Mouse (Mus musculus): Measurements from ENCODE around the gene Znrf4. TPM values are rescaled to one million over a fixed set of nuclear protein-coding genes. Genes with fewer than 3 reads are reported as not detected.

Znrf4 gene
- polyA plus RNA-seq, 1 experiment from 2014 or later: not detected

DNA sequence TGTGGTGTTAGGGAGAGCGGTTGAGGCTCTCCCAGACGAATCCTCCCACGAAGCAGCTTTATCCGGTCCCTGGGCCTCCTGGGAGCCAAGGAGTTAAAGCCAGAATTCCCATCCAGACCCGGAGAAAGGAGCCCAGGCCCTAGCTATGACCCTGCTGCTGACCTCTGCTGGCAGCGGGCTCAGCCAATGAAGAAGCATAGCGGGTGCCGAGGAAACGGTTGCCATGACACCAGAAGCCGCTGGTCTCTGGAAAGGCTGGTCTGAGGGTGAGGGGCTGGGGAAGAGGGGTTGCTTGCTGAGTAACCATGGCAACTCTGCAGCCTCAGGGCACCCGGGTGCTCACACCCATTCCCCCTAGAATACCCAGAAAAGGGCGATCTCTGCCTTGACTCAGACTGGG, 24.2 kb downstream of the Znrf4 start:
- Histone ChIP-seq H3K4me1 (ENCODE audit: insufficient read depth) (no peaks in the 10 kb centered on the region), H3K4me3 (ENCODE audit: low read depth, low read length) (no peak overlapping the region), H3K9me3 (ENCODE audit: low read depth, low read length) (peaks cover 7% of the 10 kb centered on the region; the same call in 1 of the 2 replicates), H3K36me3 (ENCODE audit: insufficient read depth) (no peaks in the 10 kb centered on the region), H3K4me2 (no peak overlapping the region), H3K9ac (no peak overlapping the region), H3K27me3 (ENCODE audit: insufficient read depth, low read length) (no peaks in the 10 kb centered on the region), H3K27ac (ENCODE audit: low read depth) (peak overlapping the region; percentile 21; the same call in 1 of the 2 replicates)
- no peak for TF ChIP-seq CTCF (IDR thresholded peaks at IDR 0.05; ENCODE audit: low read depth)
- ATAC-seq (ENCODE audit: insufficient read depth) (peak; percentile 22; the same call in 1 of the 2 replicates), DNase-seq (peak; percentile 51)
- WGBS: 11% methylated on average over 12 of the region's 12 CpGs

- ATAC-seq (ENCODE audit: insufficient read depth) (peak; percentile 87), DNase-seq (peak; percentile 85)
- H3K9me3 ChIP-seq (ENCODE audit: low read depth, low read length): peaks cover 2% of the 10 kb centered on the region; the same call in 1 of the 2 replicates
- H3K27me3 ChIP-seq (ENCODE audit: insufficient read depth, low read length): no peaks in the 10 kb centered on the region
- no peak overlapping the region for H3K4me3 ChIP-seq (ENCODE audit: low read depth, low read length)
- H3K4me1 ChIP-seq (ENCODE audit: insufficient read depth): no peaks in the 10 kb centered on the region
- H3K27ac ChIP-seq (ENCODE audit: low read depth): peak overlapping the region; percentile 21; the same call in 1 of the 2 replicates
- 5% methylated on average over 11 of the region's 16 CpGs for WGBS
- H3K4me2 ChIP-seq: no peak overlapping the region
- peak; percentile 54 for TF ChIP-seq CTCF (IDR thresholded peaks at IDR 0.05; ENCODE audit: low read depth)
- H3K36me3 ChIP-seq (ENCODE audit: insufficient read depth): no peaks in the 10 kb centered on the region
- no peak overlapping the region for H3K9ac ChIP-seq
Measured at GRCm38 (mm10) chr17:56487441-56487888, 24.8 kb downstream of the Znrf4 start.

GRCm38 (mm10) chr17:56485926-56486325, 26.3 kb downstream of the Znrf4 start:
- Histone ChIP-seq H3K36me3 (ENCODE audit: insufficient read depth) (no peaks in the 10 kb centered on the region), H3K4me3 (ENCODE audit: low read depth, low read length) (no peak overlapping the region), H3K27me3 (ENCODE audit: insufficient read depth, low read length) (no peaks in the 10 kb centered on the region), H3K4me1 (ENCODE audit: insufficient read depth) (no peaks in the 10 kb centered on the region), H3K9ac (no peak overlapping the region), H3K4me2 (no peak overlapping the region), H3K27ac (ENCODE audit: low read depth) (no peak overlapping the region), H3K9me3 (ENCODE audit: low read depth, low read length) (no peaks in the 10 kb centered on the region; the same call in 1 of the 2 replicates)
- DNase-seq (no peak), ATAC-seq (ENCODE audit: insufficient read depth) (no peak)
- 89% methylated on average over 9 of the region's 9 CpGs for WGBS
- no peak for TF ChIP-seq CTCF (IDR thresholded peaks at IDR 0.05; ENCODE audit: low read depth)

DNA sequence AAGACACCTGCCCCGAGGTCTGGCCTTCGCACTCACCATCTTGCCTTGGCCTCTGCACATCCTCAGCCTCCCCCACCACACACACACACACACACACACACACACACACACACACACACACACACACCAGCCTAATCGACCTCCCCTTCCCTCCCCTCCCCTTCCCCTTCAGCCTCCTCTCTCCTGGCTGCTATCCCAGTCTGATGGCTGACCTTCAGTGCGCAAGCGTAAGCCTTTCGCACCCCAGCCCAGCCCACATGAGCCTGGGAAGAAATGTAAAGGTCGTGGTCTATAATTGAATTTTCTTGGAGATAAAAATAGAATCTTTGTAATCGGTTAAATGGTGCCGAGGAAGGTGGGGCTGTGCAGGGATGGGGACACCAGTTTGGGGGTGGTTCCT, 27.1 kb downstream of the Znrf4 start:
- ATAC-seq (ENCODE audit: insufficient read depth) (peak; percentile 27; the same call in 1 of the 2 replicates), DNase-seq (peak; percentile 76)
- TF ChIP-seq CTCF (IDR thresholded peaks at IDR 0.05; ENCODE audit: low read depth): no peak
- Histone ChIP-seq H3K4me2 (no peak overlapping the region), H3K27ac (ENCODE audit: low read depth) (no peak overlapping the region), H3K4me3 (ENCODE audit: low read depth, low read length) (no peak overlapping the region), H3K4me1 (ENCODE audit: insufficient read depth) (no peaks in the 10 kb centered on the region), H3K9ac (no peak overlapping the region), H3K27me3 (ENCODE audit: insufficient read depth, low read length) (no peaks in the 10 kb centered on the region), H3K36me3 (ENCODE audit: insufficient read depth) (no peaks in the 10 kb centered on the region), H3K9me3 (ENCODE audit: low read depth, low read length) (no peaks in the 10 kb centered on the region; the same call in 1 of the 2 replicates)
- WGBS: 47% methylated on average over 9 of the region's 9 CpGs

DNA sequence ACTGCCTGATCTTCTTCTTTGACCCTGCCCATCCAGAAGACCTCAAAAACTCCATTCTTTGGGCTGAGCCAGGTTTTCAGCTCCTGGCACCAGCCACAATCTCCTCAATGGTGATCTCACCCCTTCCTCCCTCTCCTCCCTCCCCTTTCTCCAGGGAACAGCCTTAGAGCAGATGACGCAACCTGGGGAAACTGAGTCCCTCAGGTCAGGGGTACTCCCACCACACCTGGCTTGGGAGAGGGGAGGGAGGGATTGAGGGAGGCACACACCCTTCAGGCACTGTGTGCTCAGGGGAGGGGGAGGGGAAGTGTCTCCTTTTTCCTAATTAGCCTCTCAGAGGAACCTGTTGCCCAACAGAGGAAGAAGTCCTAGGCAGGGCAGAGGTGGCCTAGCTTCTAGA, 29.6 kb downstream of the Znrf4 start:
- H3K9me3 ChIP-seq (ENCODE audit: low read depth, low read length): no peaks in the 10 kb centered on the region; the same call in 1 of the 2 replicates
- WGBS: 92% methylated on average over 1 of the region's 1 CpGs
- no peak for TF ChIP-seq CTCF (IDR thresholded peaks at IDR 0.05; ENCODE audit: low read depth)
- H3K27ac ChIP-seq (ENCODE audit: low read depth): no peak overlapping the region
- H3K27me3 ChIP-seq (ENCODE audit: insufficient read depth, low read length): no peaks in the 10 kb centered on the region
- no peak overlapping the region for H3K9ac ChIP-seq
- H3K4me1 ChIP-seq (ENCODE audit: insufficient read depth): peaks cover 7% of the 10 kb centered on the region
- H3K4me2 ChIP-seq: no peak overlapping the region
- no peak for DNase-seq
- H3K4me3 ChIP-seq (ENCODE audit: low read depth, low read length): no peak overlapping the region
- no peaks in the 10 kb centered on the region for H3K36me3 ChIP-seq (ENCODE audit: insufficient read depth)
- no peak for ATAC-seq (ENCODE audit: insufficient read depth)

- ATAC-seq (ENCODE audit: insufficient read depth) (no peak), DNase-seq (peak; percentile 86)
- WGBS: 11% methylated on average over 6 of the region's 6 CpGs
- H3K36me3 ChIP-seq (ENCODE audit: insufficient read depth): no peaks in the 10 kb centered on the region
- H3K27me3 ChIP-seq (ENCODE audit: insufficient read depth, low read length): peaks cover 10% of the 10 kb centered on the region
- H3K9ac ChIP-seq: no peak overlapping the region
- no peak overlapping the region for H3K4me2 ChIP-seq
- H3K4me1 ChIP-seq (ENCODE audit: insufficient read depth): peaks cover 7% of the 10 kb centered on the region
- H3K9me3 ChIP-seq (ENCODE audit: low read depth, low read length): 0 out of 2 replicates have a peak, but pooled peaks cover 4% of the 10 kb centered on the region
- peak; percentile 97 for TF ChIP-seq CTCF (IDR thresholded peaks at IDR 0.05; ENCODE audit: low read depth)
- no peak overlapping the region for H3K4me3 ChIP-seq (ENCODE audit: low read depth, low read length)
- no peak overlapping the region for H3K27ac ChIP-seq (ENCODE audit: low read depth)
Measured at GRCm38 (mm10) chr17:56479358-56479757, 32.9 kb downstream of the Znrf4 start.

- DNase-seq (peak; percentile 53), ATAC-seq (ENCODE audit: insufficient read depth) (no peak)
- Histone ChIP-seq H3K4me1 (ENCODE audit: insufficient read depth) (peaks cover 17% of the 10 kb centered on the region), H3K27me3 (ENCODE audit: insufficient read depth, low read length) (peaks cover 22% of the 10 kb centered on the region), H3K27ac (ENCODE audit: low read depth) (no peak overlapping the region), H3K9me3 (ENCODE audit: low read depth, low read length) (0 out of 2 replicates have a peak, but pooled peaks cover 4% of the 10 kb centered on the region), H3K4me2 (no peak overlapping the region), H3K4me3 (ENCODE audit: low read depth, low read length) (no peak overlapping the region), H3K9ac (no peak overlapping the region), H3K36me3 (ENCODE audit: insufficient read depth) (no peaks in the 10 kb centered on the region)
- 61% methylated on average over 11 of the region's 11 CpGs for WGBS
- TF ChIP-seq CTCF (IDR thresholded peaks at IDR 0.05; ENCODE audit: low read depth): no peak
Measured at GRCm38 (mm10) chr17:56478191-56478611, 34.0 kb downstream of the Znrf4 start.
